Mouse (Mus musculus): ENCODE measurements at regions not wholly inside any gene's neighbourhood (a gene's known extent, or its start where the extent isn't known, plus 50 kb on each side); places are given as distances from the start of the nearest gene placed in this dataset.
A peak's percentile ranks its signal among the peaks of the same experiment; 100 is the strongest.

DNA sequence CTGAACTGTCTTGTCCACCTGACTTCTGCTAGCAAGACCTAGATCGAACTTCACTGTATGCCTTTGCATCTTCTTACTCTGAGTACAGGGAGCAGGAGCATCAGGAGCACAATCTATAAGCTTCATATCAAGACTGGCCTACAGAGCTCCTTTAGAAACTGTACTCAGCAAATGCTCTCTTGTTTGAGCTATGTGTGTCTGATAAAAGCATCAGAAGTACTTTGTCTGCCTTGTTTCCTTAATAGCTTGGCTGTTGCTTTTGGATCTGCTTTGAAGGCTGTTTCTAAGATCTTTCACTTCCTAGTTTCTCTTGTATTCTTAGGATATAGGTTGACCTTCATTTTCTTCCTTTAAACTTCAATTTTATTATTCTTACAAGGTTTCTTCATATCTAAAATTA is 175.3 kb upstream of the Cypt12 start:
- no peak for ATAC-seq (replicated peaks in 1 of 2; ENCODE audit: insufficient read depth in 1 of 2, low FRiP score in 2 of 2, low TSS enrichment in 1 of 2, low read depth in 1 of 2, poor library complexity in 2 of 2, severe bottlenecking in 2 of 2)

DNA sequence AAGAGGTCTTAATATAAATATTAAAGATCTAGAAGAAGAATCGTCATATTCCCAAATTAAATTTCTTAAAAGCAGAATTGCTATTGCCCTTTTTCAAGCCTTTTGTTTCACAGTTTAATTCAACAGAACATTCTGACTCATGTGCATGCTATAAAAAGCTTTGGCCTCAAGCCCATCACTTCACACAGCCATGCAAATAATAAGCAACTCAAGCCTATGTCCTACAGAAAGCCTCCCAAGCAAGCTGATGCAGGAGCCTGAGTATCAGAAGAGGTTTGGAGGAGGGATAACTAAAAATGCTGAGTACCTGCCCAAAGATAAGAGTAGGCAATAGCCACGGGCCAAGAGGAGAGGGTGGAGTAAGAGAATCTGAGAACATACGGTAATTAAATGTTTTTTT is 169.1 kb upstream of the Cypt12 start:
- ATAC-seq (replicated peaks in 1 of 2; ENCODE audit: insufficient read depth in 1 of 2, low FRiP score in 2 of 2, low TSS enrichment in 1 of 2, low read depth in 1 of 2, poor library complexity in 2 of 2, severe bottlenecking in 2 of 2), result no peak

DNA sequence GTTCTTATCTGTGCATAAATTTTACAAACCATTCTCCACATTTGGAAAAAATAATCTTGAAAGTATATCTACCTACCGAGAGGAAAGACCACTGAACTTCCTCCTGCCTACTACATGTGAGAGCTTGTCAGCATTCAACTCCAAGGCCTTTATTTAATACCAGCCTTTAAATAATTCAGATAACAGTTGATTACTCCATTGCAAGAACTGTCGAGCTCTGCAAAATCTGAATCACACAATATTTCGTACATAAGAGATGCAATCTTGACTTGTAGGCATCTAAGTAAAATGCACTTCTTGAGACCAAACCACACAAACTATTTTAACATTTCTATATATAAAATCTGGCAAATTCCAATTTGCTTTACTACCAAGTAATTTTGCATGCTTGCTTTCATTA is 164.1 kb upstream of the Cypt12 start:
- no peak for ATAC-seq (replicated peaks in 1 of 2; ENCODE audit: insufficient read depth in 1 of 2, low FRiP score in 2 of 2, low TSS enrichment in 1 of 2, low read depth in 1 of 2, poor library complexity in 2 of 2, severe bottlenecking in 2 of 2)

DNA sequence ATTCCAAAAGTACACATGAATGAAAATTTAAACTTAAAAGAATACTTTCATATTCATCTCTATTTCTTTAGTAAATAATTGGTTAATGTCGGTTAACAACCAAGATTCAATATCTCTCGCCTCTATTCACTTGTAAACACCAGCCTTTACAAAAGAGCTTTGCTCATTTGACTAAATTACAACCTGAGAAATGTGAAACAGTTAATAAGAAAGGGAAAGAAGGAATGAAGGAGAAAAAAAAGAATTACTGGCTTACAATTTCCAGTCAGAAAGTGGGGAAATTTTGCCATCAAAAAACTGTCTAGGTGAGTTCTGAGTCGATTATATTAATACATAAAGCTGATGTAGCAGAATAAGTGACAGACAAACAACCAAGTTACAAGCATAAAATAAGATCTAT is 163.6 kb upstream of the Cypt12 start:
- ATAC-seq (replicated peaks in 1 of 2; ENCODE audit: insufficient read depth in 1 of 2, low FRiP score in 2 of 2, low TSS enrichment in 1 of 2, low read depth in 1 of 2, poor library complexity in 2 of 2, severe bottlenecking in 2 of 2), result no peak

DNA sequence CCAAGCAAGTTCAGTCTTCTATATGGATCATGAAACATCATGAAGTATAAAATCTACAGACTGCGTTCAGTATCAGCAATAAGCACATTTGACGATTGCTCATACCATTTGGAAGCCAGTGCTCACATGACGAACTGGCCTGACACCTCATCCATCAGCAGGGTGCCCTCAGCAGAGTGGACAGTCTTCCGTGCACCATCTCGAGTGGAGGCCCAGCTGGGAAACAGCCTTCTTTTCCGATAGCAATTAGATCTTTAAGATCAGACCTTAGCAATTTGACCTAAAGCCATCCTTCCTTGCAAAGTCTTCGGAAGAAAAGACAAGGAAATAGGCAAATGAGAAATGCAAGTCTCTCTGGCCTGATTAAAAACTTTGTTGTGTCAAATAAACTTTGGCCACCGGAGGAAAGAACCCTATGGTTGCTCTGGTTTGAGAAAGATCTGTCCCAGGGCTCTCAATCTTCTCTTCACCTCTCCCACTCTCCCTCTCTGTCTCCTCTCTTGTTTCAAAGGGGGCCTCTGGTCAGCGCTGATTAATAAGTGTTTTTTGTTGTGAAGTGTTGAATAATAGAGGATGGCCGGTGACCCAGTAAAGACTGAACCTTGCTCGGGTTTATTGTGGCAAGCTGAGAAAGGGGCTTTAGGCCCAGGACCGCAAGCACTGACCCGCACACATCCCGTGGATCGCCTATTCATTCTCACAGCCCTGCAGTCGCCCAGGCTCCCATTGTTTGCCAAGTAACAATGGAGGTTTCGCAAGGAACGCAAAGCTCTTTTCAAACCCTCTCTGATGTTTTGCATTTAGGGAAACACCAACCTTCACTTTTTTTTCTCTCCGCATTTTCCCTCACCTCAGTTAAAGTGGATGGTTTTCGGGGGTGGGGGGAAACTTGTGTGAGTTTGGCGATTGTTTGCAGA is 162.8 kb upstream of the Cypt12 start:
- no peak for ATAC-seq (replicated peaks in 1 of 2; ENCODE audit: insufficient read depth in 1 of 2, low FRiP score in 2 of 2, low TSS enrichment in 1 of 2, low read depth in 1 of 2, poor library complexity in 2 of 2, severe bottlenecking in 2 of 2)

DNA sequence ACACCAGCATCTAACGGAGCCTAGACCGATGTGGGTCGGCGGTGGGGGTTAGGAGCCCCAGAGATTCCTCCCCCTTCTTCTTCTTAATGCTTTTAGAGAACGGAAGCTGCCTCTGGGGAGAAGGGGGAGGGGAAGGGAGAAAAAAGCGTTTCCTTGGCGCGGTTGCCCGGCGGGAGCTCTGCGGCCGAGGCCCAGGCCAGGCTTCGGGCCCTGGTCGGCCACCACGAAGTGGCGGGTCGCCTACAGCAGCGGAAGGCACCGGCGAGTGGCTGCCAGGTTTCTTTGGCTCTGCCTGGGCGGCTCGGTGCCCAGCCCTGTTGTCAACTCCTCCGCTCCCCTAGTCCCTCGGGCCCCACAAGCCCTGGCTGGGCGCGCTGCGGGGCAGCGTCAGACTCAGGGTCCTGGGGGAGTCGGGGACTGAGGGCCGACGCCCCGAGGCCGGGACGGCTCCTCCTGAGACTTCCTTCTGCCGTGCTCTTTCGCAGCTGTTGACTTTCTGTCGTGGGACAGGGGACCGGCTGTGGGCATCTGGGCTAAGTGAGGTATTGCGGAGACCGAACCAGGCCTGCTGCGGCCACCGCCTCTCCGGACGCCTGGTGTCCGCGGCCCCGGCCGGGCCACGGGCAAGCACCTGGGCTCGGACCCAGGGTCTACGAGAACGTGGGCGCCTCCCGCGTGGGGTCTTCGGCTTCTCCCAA is 162.0 kb upstream of the Cypt12 start:
- ATAC-seq (replicated peaks in 1 of 2; ENCODE audit: insufficient read depth in 1 of 2, low FRiP score in 2 of 2, low TSS enrichment in 1 of 2, low read depth in 1 of 2, poor library complexity in 2 of 2, severe bottlenecking in 2 of 2), result peak in 1 of 2 experiments; percentile 24; a peak in 3 of 4 replicates

DNA sequence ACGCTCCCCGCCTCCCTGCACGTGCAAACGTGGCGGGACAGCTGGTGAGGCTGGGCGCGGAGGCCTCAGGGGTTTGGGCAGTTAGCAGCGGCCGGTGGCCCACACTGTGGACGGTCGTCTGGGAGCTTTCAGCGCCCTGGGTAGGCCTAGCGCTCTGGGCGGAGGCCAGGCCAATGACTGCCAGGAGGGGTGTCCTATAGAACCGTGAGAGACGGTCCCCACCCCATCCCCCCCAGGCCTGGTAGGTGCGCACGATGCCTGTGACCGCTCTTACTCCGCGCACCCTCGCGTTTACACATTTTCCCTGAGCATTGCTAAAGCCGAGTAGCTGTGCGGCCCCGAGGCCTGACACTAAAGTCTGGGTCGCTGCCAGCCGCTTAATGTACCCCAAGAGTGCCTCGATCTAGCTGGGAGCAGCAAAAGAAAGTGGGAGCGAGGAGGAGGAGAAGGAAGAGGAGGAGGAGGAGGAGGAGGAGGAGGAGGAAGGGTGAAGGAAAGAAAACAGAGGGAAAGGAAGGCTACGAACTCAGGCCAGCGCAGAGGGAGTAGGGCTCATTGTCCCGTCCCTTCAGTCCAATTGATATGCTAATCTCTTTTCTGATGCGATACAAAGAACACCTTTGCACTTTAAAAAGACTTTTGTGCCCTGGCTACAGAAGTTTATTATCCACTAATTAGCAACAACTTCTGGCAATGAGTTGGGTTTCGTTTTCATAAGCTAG is 161.3 kb upstream of the Cypt12 start:
- peak in 1 of 2 experiments; percentile 23; a peak in 1 of 4 replicates for ATAC-seq (replicated peaks in 1 of 2; ENCODE audit: insufficient read depth in 1 of 2, low FRiP score in 2 of 2, low TSS enrichment in 1 of 2, low read depth in 1 of 2, poor library complexity in 2 of 2, severe bottlenecking in 2 of 2)

DNA sequence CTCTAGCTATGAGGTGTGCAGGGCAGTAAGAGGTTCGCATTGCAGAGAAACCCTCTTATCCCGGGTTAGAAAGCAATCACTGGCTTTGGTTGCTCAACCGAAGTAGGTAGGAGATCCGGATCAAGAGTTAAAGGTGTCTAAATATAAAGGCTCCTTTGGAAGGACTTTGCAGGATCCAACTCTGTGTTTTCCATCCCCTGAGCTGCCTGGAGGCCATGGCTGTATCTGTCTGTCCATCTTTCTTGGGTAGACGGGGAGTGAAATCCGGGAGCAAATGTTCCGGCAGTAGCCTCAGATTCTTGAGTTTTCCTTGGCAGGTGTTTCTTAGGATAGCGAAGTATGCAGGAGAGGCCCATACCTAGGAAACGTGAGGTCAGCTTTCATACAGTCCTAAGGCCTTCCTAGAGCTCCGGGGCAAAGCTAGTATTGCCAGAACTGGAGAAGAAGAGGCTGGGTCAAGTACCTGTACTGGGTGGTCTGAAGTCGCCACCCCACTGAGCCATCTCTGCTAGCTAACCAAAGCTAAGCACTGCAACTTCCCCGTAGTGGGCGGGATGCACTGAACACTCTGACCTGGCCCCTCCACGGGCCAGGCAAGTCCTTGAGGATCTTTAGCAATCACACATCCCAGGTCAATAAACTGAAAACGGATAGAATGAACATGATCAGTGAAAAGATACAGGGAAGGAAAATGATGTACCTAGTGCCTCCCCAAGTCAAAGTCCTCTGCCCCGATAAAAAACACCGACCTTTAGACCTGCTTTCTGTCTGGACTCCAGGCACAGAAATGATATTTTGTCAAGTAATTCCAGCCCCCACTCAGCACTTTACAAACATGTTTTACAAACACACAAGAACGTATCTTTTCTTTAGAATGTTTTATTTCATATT is 160.5 kb upstream of the Cypt12 start:
- no peak for ATAC-seq (replicated peaks in 1 of 2; ENCODE audit: insufficient read depth in 1 of 2, low FRiP score in 2 of 2, low TSS enrichment in 1 of 2, low read depth in 1 of 2, poor library complexity in 2 of 2, severe bottlenecking in 2 of 2)

DNA sequence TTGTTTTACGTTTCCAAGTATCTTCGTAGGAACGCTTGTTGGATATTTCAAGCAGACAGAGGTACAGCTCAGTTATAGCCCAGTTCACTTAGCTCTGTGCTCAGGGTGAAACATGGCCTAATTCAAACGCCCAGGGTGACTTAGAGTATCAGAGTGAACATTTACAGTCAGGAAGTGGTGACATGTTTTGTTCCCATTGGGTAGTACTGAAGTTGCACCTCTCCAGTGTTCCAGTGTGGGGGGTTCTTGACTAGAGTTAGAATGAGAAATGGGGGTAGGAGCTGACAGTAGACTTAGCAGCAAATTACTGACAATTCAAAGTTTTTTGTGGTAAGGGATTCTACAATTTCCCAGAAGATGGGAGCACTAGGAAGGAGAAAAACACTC is 159.9 kb upstream of the Cypt12 start:
- no peak for ATAC-seq (replicated peaks in 1 of 2; ENCODE audit: insufficient read depth in 1 of 2, low FRiP score in 2 of 2, low TSS enrichment in 1 of 2, low read depth in 1 of 2, poor library complexity in 2 of 2, severe bottlenecking in 2 of 2)

DNA sequence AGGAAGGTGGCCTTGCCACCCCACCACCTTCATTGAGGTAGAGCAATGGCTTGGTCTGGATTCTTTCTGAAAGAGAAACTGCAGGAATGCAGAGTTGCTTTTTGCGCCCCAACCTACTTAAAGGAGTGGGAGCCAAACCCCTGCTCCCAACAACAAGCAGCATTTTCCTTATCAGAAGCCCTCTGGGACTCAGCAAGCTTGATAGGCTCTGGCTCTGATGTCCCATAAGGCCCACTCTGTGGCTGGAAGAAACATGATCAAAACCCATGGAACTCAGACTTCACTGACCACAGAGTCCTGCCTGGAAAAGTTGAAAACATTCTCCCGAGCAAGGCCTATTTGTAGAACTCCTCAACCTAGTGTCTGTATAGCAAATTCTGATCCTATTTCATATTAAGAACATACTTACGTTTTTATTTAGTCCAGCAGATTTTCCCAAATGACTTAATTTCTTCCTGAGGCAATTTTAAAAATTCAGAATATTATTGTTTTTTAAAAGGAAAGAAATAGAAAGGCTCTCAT is 159.4 kb upstream of the Cypt12 start:
- ATAC-seq (replicated peaks in 1 of 2; ENCODE audit: insufficient read depth in 1 of 2, low FRiP score in 2 of 2, low TSS enrichment in 1 of 2, low read depth in 1 of 2, poor library complexity in 2 of 2, severe bottlenecking in 2 of 2), result no peak

DNA sequence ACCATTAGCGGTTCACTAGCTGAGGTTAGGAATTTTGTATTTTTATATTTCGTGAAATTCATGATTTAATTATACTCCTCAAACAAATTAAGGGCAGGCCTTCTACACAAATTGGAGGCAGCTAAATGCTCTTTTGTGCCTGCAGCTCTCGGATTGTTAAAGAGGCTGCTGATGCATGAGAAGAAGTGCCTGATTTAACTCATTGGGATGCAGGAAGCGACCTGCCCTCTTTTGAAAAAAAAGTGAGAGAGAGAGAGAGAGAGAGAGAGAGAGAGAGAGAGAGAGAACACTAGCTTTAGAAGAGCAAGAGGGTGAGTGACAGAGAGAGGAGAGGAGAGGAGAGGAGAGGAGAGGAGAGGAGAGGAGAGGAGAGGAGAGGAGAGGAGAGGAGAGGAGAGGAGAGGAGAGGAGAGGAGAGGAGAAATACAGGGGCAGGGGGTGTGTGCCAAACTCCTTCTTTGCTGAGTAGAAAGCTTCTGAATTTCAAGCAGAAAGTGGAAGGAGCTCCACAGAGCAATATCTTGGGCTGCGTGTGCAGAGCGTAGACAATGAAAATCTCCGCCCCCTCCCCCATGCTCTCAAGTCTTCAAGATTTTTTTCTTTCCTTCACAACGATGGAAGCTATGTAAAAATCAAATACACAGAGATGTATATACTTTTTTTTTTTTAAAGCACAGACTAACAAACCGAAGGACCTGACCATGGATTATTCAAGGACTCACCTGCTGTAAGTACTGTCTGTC is 158.6 kb upstream of the Cypt12 start:
- no peak for ATAC-seq (replicated peaks in 1 of 2; ENCODE audit: insufficient read depth in 1 of 2, low FRiP score in 2 of 2, low TSS enrichment in 1 of 2, low read depth in 1 of 2, poor library complexity in 2 of 2, severe bottlenecking in 2 of 2)

DNA sequence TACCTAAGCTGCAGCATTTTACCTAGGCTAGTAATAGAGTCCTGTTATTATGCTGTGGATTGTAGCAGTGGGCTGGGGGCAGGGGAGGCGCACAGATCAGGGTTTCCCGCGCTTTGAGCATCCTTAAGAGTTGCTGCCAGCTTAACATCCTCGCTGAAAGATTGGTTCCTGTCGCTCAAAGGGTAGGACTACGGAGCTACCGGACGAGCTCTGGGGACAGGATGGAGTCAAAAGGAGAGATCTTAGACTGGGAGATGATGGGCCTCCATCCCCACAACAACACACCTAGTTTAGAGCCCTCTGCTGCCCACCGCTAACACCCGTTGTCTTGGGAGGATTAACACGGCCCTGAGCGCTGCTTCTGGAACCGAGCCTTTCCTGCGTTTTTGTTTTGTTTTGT is 157.9 kb upstream of the Cypt12 start:
- ATAC-seq (replicated peaks in 1 of 2; ENCODE audit: insufficient read depth in 1 of 2, low FRiP score in 2 of 2, low TSS enrichment in 1 of 2, low read depth in 1 of 2, poor library complexity in 2 of 2, severe bottlenecking in 2 of 2), result no peak

DNA sequence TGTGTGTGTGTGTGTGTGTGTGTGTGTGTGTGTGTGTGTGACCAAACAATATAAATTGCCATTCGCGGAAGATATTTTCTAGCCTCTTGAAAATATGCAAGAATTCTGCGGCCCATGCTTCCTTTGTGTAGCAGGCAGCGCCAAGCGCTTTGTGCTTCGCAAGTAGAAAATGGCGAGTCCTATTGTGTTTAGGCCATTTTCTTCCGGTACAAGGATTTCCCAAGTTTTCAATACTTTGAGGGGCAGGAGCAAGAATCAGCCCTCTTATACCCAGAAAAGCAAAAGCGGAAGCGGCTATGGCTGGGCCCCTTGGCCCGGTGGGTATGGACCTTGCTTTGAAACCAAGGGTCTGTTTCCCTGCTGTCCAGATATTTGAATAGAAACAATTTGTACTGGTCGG is 157.4 kb upstream of the Cypt12 start:
- no peak for ATAC-seq (replicated peaks in 1 of 2; ENCODE audit: insufficient read depth in 1 of 2, low FRiP score in 2 of 2, low TSS enrichment in 1 of 2, low read depth in 1 of 2, poor library complexity in 2 of 2, severe bottlenecking in 2 of 2)

DNA sequence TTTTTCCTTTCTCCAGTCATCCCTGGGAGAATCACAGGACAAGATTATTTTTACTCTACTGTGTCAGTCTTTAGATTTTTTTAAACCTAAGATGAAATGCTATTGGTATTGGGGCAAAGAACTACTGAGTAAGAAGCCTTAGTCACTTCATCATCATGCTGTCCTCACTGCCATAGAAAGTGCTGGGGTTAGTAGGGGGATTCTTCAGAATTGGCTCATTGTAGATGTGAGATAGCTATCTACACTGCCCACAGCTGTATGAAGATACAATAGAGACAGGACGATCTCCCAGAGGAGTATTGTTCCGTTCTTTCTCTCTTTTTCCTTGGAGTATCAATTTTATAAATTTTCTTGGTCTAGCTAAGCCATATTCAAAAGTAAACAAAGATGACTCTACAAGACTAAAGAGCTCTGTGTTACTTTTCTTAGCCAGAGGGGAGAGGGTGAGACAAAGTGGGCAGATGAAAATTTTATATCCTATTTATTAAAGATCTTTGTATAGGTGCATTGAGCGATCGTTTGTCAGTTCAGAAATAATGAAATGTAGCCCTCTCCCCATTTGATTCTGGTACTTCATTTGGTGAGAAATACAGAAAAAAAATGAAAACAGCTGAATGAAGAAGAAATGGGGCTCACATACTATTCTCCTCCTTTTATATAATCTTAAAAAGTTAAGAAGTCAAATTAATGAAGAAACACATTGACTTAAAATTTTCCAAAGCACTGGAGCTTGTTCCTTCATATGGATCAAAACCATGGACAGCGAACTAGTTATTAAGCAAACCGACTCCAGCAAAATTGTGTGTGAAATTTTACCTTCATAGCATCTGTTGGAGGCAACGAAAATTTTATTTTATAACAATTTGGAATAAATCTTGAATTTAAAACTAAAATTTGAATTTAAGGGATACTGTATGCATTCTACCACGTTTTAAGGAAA is 156.6 kb upstream of the Cypt12 start:
- no peak for ATAC-seq (replicated peaks in 1 of 2; ENCODE audit: insufficient read depth in 1 of 2, low FRiP score in 2 of 2, low TSS enrichment in 1 of 2, low read depth in 1 of 2, poor library complexity in 2 of 2, severe bottlenecking in 2 of 2)

DNA sequence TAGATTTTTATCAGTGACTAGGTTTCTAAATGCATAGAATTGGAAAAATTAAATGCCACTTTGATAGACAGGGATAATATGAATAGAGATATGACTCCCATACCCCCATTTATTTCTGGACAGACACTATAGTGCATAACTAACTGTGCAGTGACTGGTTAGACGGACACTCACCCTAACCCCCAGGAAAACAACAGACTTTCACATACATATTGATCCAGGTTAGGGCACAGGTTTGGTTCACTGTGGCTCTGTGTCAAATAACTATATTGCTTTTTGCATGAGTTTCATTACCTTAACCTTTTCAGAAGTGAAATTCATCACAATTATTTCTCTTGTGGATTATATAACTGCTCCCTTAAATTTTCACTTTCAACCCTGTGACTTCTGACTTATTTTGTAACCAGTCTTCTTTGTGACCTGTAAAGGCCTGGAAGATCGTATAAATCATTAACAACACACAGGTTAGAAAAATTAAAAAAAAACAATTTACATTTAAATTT is 155.6 kb upstream of the Cypt12 start:
- ATAC-seq (replicated peaks in 1 of 2; ENCODE audit: insufficient read depth in 1 of 2, low FRiP score in 2 of 2, low TSS enrichment in 1 of 2, low read depth in 1 of 2, poor library complexity in 2 of 2, severe bottlenecking in 2 of 2), result no peak

Measured in hematopoietic stem cell, adult 5-6 weeks (primary cell).